Mouse (Mus musculus) heart, adult 2 months (tissue): Measurements from ENCODE around the gene Phkb.

Source experiments
- CTCF ChIP-seq: fragments of 200-600 bp; IDR thresholded peaks from 2 replicates; pipeline ENCODE4 v1.8.1; 2022; ENCODE audit warnings: antibody characterized with exemption, mild to moderate bottlenecking, moderate library complexity
- EP300 ChIP-seq: fragments of 200-500 bp; IDR thresholded peaks from 2 replicates; pipeline ENCODE4 v1.6.1; 2011; ENCODE audit warnings: low read depth, low read length, control low read depth; ENCODE audit not compliant: insufficient read depth
- POLR2A ChIP-seq: fragments of 200-500 bp; IDR thresholded peaks from 2 replicates; pipeline ENCODE4 v1.6.1; 2011; ENCODE audit warnings: mild to moderate bottlenecking, low read depth, low read length, control low read depth; ENCODE audit not compliant: insufficient read depth

GRCm38 (mm10) chr8:86090666-86091065, 249.9 kb downstream of the Phkb start:
- TF ChIP-seq POLR2A (no peak), EP300 (no peak), CTCF (no peak)
